Mouse (Mus musculus) lung, embryonic 15.5 days (tissue): ENCODE measurements around the gene Ap1b1. TPM values are rescaled to one million over a fixed set of nuclear protein-coding genes. Genes with fewer than 3 reads are reported as not detected.

Experiments
- ATAC-seq: fragments of 200-750 bp; cut with Nextera tagmentation; 2 replicates; pipeline ENCODE4 v1.8.0; 2017; ENCODE audit warnings: moderate number of reproducible peaks, borderline replicate concordance; ENCODE audit not compliant: low FRiP score, low TSS enrichment; ENCODE audit errors: extremely low read depth
- H3K27ac ChIP-seq: fragments of 300-500 bp; sonication (generic); 2 replicates; pipeline ENCODE4 v1.5.1; 2015; ENCODE audit warnings: moderate library complexity, mild to moderate bottlenecking, inconsistent platforms
- H3K27me3 ChIP-seq: fragments of 300-500 bp; sonication (generic); 2 replicates; pipeline ENCODE4 v1.6.1; 2015; ENCODE audit warnings: inconsistent platforms
- H3K36me3 ChIP-seq: fragments of 300-500 bp; sonication (generic); 2 replicates; pipeline ENCODE4 v1.6.1; 2015; ENCODE audit warnings: inconsistent platforms
- H3K4me1 ChIP-seq: fragments of 300-500 bp; sonication (generic); 2 replicates; pipeline ENCODE4 v1.6.1; 2015; ENCODE audit warnings: inconsistent platforms
- H3K4me2 ChIP-seq: fragments of 300-500 bp; sonication (generic); 2 replicates; pipeline ENCODE4 v1.6.1; 2015; ENCODE audit warnings: inconsistent platforms, mild to moderate bottlenecking, moderate library complexity
- H3K4me3 ChIP-seq: fragments of 300-500 bp; sonication (generic); 2 replicates; pipeline ENCODE4 v1.5.1; 2015; ENCODE audit warnings: mild to moderate bottlenecking, inconsistent platforms
- H3K9ac ChIP-seq: fragments of 300-500 bp; sonication (generic); 2 replicates; pipeline ENCODE4 v1.6.1; 2015; ENCODE audit warnings: inconsistent platforms
- H3K9me3 ChIP-seq: fragments of 300-500 bp; sonication (generic); 2 replicates; pipeline ENCODE4 v1.6.1; 2016; ENCODE audit warnings: inconsistent platforms
- WGBS: fragments of 180-500 bp; shearing (Covaris S2); methylation state at CpG from one replicate; pipeline ENCODE4 v1.1.7; 2015; 5-methylcytosine and 5-hydroxymethylcytosine counted together
- polyA plus RNA-seq: library from polyadenylated mRNA; unstranded; fragments of >200 nt; fragmentation: Nextera tagmentation; extraction: Ambion mirVana; gene quantifications from 2 replicates; pipeline ENCODE4 v1.2.1, GENCODE M21; 2015

The Ap1b1 gene
- polyA plus RNA-seq, 1 experiment from 2014 or later: 50.5 TPM

GRCm38 (mm10) chr11:5057856-5058641 is 71.4 kb downstream of the Ap1b1 start, which contains the start of gene Rasl10a:
Gene Rasl10a, plus strand, starts transcription at chr11:5058128.
- Histone ChIP-seq H3K9ac (peak within 1 kb of the TSS; percentile 41), H3K36me3 (no peaks in the 10 kb centered on the region), H3K4me1 (peaks cover 41% of the 10 kb centered on the region), H3K4me3 (peak within 1 kb of the TSS; percentile 47), H3K27ac (no peak within 1 kb of the TSS), H3K9me3 (no peaks in the 10 kb centered on the region), H3K4me2 (peak within 1 kb of the TSS; percentile 93), H3K27me3 (peaks cover 83% of the 10 kb centered on the region)
- WGBS: 1% methylated on average over 77 of the region's 77 CpGs
- no peak for ATAC-seq

DNA sequence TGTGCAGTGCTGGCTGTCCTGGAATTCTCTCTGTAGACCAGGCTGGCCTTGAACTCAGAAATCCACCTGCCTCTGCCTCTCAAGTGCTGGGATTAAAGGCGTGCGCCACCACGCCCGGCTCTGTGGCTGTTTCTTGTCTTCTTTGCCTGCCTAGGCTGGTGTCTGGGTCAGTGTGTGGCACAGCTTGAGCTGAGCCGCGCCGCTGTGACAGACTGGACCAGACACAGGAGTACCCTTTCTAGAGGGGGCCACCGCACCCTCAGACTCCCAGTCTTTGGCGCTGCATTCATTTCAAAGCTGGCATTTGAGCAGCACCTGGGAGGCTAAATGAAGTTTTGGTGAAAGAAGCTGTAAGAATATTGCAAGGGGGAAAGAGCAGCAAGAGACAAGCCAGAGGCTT is 72.2 kb downstream of the Ap1b1 start:
- Histone ChIP-seq H3K36me3 (no peaks in the 10 kb centered on the region), H3K27me3 (peaks cover 89% of the 10 kb centered on the region), H3K4me2 (no peak overlapping the region; the same call in 1 of the 2 replicates), H3K27ac (no peak overlapping the region), H3K4me3 (no peak overlapping the region), H3K9ac (no peak overlapping the region), H3K4me1 (peaks cover 46% of the 10 kb centered on the region), H3K9me3 (no peaks in the 10 kb centered on the region)
- WGBS: 29% methylated on average over 9 of the region's 9 CpGs
- no peak for ATAC-seq

GRCm38 (mm10) chr11:5059230-5059629 is 72.6 kb downstream of the Ap1b1 start:
- Histone ChIP-seq H3K4me3 (no peak overlapping the region), H3K27me3 (peaks cover 89% of the 10 kb centered on the region), H3K9me3 (no peaks in the 10 kb centered on the region), H3K9ac (no peak overlapping the region), H3K27ac (no peak overlapping the region), H3K36me3 (no peaks in the 10 kb centered on the region), H3K4me2 (0 out of 2 replicates have a peak overlapping the region, but pooled peaks have one; percentile 8), H3K4me1 (peaks cover 50% of the 10 kb centered on the region)
- 23% methylated on average over 14 of the region's 14 CpGs for WGBS
- ATAC-seq: no peak

DNA sequence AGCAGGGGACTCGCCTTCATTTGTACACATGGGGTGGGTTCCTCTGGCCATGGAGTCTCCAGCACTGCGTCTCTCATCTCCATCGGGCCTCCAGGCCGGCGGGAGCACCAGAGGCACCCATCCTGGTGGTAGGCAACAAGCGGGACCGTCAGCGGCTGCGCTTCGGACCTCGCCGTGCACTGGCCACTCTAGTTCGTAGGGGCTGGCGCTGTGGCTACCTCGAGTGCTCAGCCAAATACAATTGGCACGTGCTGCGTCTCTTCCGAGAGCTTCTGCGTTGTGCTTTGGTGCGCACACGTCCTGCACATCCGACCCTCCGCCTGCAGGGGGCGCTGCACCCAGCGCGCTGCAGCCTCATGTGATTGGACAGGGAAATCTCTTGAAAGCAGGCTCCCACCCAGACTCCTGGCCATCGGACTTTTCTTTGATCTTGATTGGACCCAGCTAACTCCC is 73.1 kb downstream of the Ap1b1 start:
- WGBS: 8% methylated on average over 27 of the region's 27 CpGs
- ATAC-seq: no peak
- Histone ChIP-seq H3K4me1 (peaks cover 55% of the 10 kb centered on the region), H3K27me3 (peaks cover 89% of the 10 kb centered on the region), H3K9ac (no peak overlapping the region), H3K36me3 (no peaks in the 10 kb centered on the region), H3K27ac (no peak overlapping the region), H3K9me3 (no peaks in the 10 kb centered on the region), H3K4me3 (no peak overlapping the region), H3K4me2 (0 out of 2 replicates have a peak overlapping the region, but pooled peaks have one; percentile 8)

- WGBS: 60% methylated on average over 28 of the region's 28 CpGs
- Histone ChIP-seq H3K27me3 (peaks cover 77% of the 10 kb centered on the region), H3K9ac (0 out of 2 replicates have a peak overlapping the region, but pooled peaks have one; percentile 36), H3K9me3 (no peaks in the 10 kb centered on the region), H3K4me1 (peaks cover 57% of the 10 kb centered on the region), H3K36me3 (no peaks in the 10 kb centered on the region), H3K4me3 (peak overlapping the region; percentile 37), H3K27ac (no peak overlapping the region), H3K4me2 (peak overlapping the region; percentile 81)
- ATAC-seq: no peak
These were observed 74.3 kb downstream of the Ap1b1 start for GRCm38 (mm10) chr11:5060756-5061412.

DNA sequence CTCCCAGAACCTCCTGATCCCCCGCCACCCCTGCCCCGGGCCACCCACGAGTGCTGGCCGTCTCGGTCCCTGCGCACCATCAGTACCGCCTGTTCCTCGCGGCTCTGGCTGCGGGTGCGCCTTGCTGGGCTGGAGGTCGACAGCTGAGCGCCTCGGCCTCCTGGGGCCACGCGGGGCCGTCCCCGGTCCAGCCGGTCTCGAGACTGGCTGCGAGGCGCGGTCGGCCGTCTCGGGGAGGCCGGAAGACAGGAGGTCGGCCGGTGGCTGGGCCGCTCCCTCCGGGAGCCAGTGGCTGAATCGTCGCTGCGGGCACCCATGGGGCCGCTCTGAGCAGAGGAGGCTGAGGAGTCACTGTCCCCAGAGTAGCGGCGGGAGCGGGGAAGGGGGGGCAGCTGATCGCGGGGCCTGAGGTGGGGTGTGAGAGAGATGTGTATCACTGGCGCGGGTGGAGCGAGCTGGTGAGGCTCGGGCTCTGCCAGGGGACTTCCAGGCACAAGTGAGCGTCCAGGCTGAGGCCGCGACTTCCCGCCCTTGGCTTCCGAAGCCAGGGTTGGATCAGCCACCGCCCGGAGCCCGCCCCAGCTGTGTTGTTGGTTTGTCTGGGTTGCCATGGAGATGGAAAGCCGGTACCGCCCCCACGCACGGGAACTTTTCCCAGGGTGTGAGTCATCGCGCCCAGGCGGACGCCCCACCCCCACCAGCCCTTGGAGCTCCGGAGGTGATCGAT is 75.0 kb downstream of the Ap1b1 start:
- H3K27me3 ChIP-seq: peaks cover 71% of the 10 kb centered on the region
- peaks cover 57% of the 10 kb centered on the region for H3K4me1 ChIP-seq
- peak overlapping the region; percentile 36 for H3K9ac ChIP-seq
- H3K9me3 ChIP-seq: no peaks in the 10 kb centered on the region
- peak; percentile 35 for ATAC-seq
- WGBS: 4% methylated on average over 51 of the region's 62 CpGs
- peak overlapping the region; percentile 37 for H3K4me3 ChIP-seq
- peak overlapping the region; percentile 81 for H3K4me2 ChIP-seq
- no peak overlapping the region for H3K27ac ChIP-seq
- H3K36me3 ChIP-seq: no peaks in the 10 kb centered on the region

DNA sequence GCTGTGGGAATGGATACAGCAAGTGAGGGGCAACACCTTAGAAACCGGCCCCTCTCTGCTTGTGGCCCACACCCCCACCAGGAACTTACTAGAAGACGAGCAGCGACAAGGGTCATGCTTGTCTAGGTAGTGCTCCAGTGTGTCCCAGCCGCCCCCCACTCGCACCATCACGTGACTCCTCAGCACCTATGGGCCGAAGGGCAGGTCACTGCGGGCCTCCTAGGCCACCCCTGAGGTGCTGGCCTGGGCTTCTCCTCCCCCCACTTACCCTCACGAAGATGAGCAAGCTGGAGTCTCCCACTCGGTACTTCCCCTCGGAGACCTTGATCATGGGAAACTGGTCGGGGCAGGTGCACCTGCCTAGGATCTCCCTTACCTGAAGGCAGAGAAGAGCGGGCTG is 75.7 kb downstream of the Ap1b1 start:
- no peak overlapping the region for H3K27ac ChIP-seq

DNA sequence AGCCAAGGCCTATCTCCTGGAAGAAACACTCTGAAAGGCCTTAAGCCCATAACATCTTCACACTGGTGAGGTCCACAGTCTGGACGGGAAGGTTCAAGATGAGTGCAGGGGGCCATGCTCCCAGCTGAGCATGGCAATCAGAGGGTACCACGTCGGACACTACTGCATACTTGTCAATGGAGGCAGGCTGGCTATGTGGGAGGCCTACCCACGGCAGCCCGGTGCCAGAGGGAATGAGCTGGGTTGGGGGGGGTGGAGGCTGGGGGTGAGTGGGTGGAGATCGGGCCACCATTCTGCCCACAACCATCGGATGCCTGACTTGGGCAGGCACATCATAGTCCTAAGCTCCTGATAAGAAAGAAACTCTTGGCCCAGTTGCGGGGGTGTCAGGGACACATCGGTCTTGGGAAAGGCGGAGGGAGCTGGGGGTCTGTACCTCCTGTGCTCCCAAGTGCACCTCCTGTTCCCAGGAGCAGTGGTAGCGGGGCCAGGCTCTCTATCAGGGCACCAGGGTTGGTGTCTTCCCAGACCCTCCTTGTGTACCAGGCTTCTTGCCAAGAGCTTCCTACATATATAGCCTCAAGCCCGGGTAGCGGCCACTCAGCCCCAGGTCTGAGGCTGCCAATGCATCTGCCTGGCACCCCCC is 76.4 kb downstream of the Ap1b1 start:
- Histone ChIP-seq H3K27ac (no peak overlapping the region), H3K36me3 (peaks cover 3% of the 10 kb centered on the region), H3K27me3 (peaks cover 56% of the 10 kb centered on the region), H3K4me1 (peaks cover 52% of the 10 kb centered on the region), H3K9me3 (no peaks in the 10 kb centered on the region), H3K4me2 (no peak overlapping the region), H3K4me3 (no peak overlapping the region), H3K9ac (no peak overlapping the region)
- ATAC-seq: no peak
- WGBS: 68% methylated on average over 13 of the region's 13 CpGs

More for the DNA sequence above, 75.7 kb downstream of the Ap1b1 start:
- H3K36me3 ChIP-seq: no peaks in the 10 kb centered on the region
- 28% methylated on average over 13 of the region's 13 CpGs for WGBS
- peak overlapping the region; percentile 81 for H3K4me2 ChIP-seq
- H3K4me1 ChIP-seq: peaks cover 57% of the 10 kb centered on the region
- peak overlapping the region; percentile 37 for H3K4me3 ChIP-seq
- H3K27me3 ChIP-seq: peaks cover 63% of the 10 kb centered on the region
- H3K9me3 ChIP-seq: no peaks in the 10 kb centered on the region
- peak overlapping the region; percentile 23; the same call in 1 of the 2 replicates for H3K9ac ChIP-seq
- no peak for ATAC-seq

GRCm38 (mm10) chr11:5063561-5064281 is 77.1 kb downstream of the Ap1b1 start:
- H3K9me3 ChIP-seq: no peaks in the 10 kb centered on the region
- peaks cover 11% of the 10 kb centered on the region for H3K36me3 ChIP-seq
- peak overlapping the region; percentile 63 for H3K4me3 ChIP-seq
- ATAC-seq: no peak
- 59% methylated on average over 31 of the region's 31 CpGs for WGBS
- H3K4me1 ChIP-seq: peaks cover 48% of the 10 kb centered on the region
- H3K4me2 ChIP-seq: peak overlapping the region; percentile 95
- H3K27me3 ChIP-seq: peaks cover 50% of the 10 kb centered on the region
- 0 out of 2 replicates have a peak overlapping the region, but pooled peaks have one; percentile 64 for H3K9ac ChIP-seq
- H3K27ac ChIP-seq: no peak overlapping the region

- 13% methylated on average over 38 of the region's 38 CpGs for WGBS
- peak overlapping the region; percentile 63 for H3K4me3 ChIP-seq
- peak; percentile 7; the same call in 1 of the 2 replicates for ATAC-seq
- H3K4me2 ChIP-seq: peak overlapping the region; percentile 95
- peaks cover 18% of the 10 kb centered on the region for H3K36me3 ChIP-seq
- peaks cover 42% of the 10 kb centered on the region for H3K4me1 ChIP-seq
- H3K27ac ChIP-seq: 0 out of 2 replicates have a peak overlapping the region, but pooled peaks have one; percentile 51
- no peaks in the 10 kb centered on the region for H3K9me3 ChIP-seq
- peaks cover 43% of the 10 kb centered on the region for H3K27me3 ChIP-seq
- H3K9ac ChIP-seq: peak overlapping the region; percentile 64
These were observed 77.8 kb downstream of the Ap1b1 start for GRCm38 (mm10) chr11:5064282-5065055.
